Mouse (Mus musculus) spleen, adult 18-20 months (tissue): ENCODE data around the gene Obsl1.

Experiments used
- DNase-seq, 2 experiments: peaks; one replicate each; pipeline ENCODE4 v3.0.0; 2022; ENCODE audit warnings: mixed read lengths in 2 of 2

Gene Obsl1

DNA sequence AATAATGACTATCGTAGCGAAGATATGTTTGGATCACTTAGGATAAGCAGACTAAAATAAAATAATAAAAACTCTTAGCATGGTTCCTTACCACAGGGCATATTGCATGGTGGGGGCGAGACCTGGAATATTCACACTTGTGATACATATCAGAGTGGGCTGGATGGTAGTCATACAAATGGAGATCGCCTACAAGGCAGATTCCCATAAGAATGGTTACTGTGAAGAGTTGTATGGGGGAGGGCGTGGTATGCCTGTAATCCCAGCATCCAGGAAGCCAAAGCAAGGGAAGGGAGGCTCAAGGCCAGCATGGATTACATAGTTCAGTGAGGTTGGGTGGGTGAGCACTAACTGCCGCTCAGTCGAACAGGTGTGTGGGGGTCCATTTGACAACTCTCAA, 25.5 kb downstream of the Obsl1 start:
- no peak for DNase-seq

DNA sequence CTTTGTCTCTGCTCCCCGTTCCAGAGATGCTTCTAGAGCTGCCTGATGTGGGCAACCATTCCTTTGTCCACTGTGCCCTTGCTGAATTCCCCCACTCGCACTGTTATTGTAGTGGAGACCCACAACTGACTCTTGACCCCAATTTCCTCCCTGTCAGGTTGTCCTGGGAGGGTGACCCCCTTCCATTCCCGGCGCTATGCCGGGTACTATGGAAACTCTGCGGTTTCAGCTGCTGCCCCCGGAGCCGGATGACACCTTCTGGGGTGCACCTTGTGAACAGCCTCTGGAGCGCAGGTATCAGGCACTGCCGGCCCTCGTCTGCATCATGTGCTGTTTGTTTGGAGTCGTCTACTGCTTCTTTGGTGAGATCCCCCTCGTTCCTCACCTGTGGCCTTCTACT, 26.2 kb downstream of the Obsl1 start:
- no peak for DNase-seq

DNA sequence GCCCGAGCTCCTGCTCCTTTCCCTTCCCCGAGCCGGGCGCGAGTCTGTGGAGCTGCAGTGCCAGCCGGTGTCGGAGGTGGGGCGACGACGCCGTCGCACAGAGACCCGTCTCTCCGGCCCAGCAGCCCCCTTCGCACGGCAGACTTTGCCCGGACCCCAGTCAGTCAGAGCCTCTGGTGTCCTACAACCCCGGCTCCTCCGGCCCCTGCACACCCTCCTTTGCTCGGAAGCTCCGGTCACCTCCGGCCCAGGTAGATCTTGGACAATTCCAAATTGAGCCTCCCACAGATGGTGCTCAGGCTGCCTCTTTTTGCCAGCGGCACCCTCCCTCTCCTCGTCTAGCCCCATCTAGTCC, 26.6 kb downstream of the Obsl1 start:
- no peak for DNase-seq

DNA sequence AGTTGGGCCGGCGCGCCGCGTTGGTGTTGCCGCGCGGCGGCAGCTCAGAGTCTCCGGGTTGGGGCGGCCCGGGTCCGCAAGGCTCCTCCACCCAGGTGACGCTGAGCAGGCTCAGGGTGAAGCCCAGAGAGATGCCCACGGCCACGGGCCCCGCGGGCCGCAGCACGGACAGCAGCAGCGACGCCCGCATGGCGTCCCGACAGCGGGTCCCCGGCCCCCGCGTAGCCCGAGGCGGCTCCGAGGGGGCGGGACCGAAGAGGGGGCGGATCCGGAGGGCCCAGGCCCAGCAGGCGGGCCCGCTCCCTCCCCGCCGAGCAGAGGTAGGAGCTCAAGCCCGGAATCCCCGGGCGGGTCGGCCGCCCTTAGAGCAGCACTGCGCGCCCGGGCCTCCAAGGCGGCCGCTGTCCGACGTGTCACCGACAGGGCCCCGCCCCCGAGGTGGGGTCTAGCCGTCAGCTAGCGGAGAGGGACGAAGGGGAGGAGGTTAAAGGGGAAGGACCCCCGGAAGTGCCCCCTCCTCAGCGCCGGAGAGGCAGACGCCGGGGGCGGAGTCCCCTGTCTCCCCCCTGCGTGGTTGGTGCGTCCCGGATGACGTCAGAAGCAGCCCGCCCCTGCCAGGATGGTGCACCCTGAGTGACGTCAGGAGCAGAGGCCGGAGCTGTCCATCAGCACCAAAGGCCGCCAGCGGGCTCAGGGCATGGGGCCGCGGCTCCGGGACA, 27.2 kb downstream of the Obsl1 start, which contains the start of the genes Chpf and Tmem198:
Gene Chpf (minus strand): TSS at position 392 of the 719 bp plus-strand sequence.
Gene Tmem198 (plus strand): TSS at position 617 of the 719 bp plus-strand sequence.
- DNase-seq: peak; percentile 94

DNA sequence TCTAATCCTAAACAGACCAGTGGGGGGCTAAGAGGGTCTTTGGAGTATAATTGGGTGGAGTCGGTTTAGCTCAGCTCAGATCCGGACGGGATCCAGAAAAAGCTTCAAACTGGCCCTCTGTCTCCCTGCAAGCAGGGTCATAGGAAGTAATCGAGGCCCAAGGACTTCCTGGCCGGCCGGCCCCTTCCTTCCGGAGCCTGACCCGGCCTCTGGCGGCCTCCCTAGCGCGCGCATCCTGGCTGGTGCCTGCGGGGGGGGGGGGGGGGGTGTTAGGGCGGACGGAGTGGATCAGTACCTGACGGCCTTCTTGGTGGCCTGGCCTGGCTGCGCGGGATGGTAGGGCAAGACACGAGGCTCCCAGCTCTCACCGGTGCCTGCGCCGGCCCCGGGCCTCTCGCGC, 27.8 kb downstream of the Obsl1 start:
- DNase-seq: peak in 1 of 2 experiments; percentile 41

DNA sequence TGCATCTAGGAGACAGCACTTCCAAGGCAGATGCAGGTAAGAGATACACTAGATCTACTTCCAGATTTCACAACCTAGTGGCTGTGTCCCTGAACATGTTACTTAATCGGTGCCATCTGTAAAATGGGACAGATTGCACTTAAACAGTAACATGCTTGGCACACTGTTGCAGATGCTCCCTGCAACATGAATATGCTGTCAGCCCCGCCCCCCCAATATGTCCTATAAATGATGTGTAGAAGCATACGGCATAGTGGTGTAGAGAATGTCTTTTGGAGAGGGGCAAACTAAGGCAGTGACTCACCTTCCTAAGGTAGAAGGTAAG, 28.3 kb downstream of the Obsl1 start:
- no peak for DNase-seq

- peak; percentile 72 to 86 for DNase-seq
Observed at GRCm38 (mm10) chr1:75477264-75477965, 28.8 kb downstream of the Obsl1 start.

GRCm38 (mm10) chr1:75476441-75476840, 29.8 kb downstream of the Obsl1 start:
- DNase-seq: no peak

GRCm38 (mm10) chr1:75469287-75469825, 36.9 kb downstream of the Obsl1 start:
- DNase-seq: no peak

- DNase-seq: peak; percentile 36 to 66
Observed at GRCm38 (mm10) chr1:75467215-75467927, 38.9 kb downstream of the Obsl1 start.

DNA sequence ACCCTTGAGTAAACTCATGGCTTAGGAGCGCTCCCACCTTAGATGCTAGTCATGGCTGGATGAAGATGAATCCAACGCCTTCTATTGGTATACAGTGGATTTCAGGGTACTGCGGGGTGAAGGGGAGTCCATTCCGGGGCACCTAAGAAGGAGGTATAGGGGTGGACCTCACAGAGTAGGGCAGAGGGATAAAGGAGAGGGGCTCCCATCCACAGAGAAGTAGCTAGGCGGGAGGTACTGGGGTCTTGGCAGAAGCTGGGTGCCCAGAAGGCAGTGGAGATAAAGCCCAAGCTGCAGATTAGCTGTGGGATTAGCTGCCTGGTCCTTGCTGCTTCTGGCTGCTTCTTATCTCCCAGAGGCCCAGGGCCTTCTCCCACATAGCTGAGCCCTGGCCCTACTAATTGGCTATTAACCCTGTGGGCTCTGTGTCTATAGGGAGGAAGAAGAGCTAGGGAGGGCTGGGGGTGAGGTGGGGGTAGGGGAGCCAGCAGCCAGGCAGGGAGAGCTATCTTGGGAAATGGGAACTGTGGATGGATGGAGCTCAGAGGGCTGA, 42.5 kb downstream of the Obsl1 start:
- DNase-seq: no peak

- DNase-seq: no peak
Observed at GRCm38 (mm10) chr1:75462636-75463035, 43.6 kb downstream of the Obsl1 start.

- no peak for DNase-seq
Observed at GRCm38 (mm10) chr1:75460297-75460696, 46.0 kb downstream of the Obsl1 start.

- no peak for DNase-seq
Observed at GRCm38 (mm10) chr1:75458789-75459684, 47.2 kb downstream of the Obsl1 start.

DNA sequence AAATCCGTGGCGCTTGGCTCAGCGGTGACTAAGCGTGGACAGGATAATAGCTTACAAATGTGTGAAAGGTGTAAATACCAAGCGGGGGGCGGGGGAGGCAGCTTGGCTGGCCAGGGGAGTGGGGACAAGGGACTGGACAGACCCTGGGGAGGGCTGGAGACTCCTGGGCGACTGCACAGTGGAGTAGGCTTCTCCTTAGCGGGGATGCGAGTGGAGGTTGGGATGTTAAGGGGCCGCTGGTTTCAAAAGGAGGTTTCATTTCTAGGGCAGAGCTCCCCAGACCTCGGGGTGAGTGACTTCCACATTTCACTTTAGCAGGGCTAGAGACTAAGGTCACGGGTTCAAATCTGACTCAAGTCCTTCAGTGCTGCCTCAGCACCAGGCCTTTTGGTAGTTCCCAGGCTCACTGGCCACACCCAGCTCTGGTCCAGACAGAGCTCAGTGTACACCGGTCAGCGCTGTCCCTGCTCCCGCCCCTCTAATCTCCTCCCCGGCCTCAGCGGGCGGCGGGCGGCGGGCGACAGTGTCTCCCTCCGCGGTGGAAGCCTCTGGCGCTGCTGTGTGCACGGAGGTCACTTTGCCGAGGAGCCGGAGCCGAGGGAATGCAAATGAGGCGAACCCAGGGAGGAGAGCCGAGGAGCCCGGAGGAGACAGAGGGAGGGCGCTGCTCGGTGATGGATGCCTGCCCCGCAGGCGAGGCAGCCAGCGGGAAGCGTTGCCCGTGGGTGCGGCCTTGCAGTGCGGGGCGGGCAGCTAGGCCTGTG, 48.0 kb downstream of the Obsl1 start:
- DNase-seq: no peak

DNA sequence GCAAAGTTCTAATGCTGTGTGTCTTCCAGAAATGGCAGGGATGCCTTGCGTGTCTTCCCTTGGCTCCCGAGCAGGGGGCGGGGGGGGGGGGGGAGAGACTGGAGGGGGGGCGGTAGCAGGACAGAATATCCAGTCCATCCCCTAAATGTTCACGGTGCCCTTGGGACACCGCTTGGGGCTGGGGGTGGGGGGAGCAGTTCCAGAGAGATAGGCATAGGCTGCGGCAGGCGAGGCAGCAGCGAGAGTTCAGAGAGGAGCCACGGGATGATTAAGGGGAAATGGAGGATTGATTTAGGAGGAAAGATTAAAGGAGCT, 48.6 kb downstream of the Obsl1 start:
- DNase-seq: no peak

DNA sequence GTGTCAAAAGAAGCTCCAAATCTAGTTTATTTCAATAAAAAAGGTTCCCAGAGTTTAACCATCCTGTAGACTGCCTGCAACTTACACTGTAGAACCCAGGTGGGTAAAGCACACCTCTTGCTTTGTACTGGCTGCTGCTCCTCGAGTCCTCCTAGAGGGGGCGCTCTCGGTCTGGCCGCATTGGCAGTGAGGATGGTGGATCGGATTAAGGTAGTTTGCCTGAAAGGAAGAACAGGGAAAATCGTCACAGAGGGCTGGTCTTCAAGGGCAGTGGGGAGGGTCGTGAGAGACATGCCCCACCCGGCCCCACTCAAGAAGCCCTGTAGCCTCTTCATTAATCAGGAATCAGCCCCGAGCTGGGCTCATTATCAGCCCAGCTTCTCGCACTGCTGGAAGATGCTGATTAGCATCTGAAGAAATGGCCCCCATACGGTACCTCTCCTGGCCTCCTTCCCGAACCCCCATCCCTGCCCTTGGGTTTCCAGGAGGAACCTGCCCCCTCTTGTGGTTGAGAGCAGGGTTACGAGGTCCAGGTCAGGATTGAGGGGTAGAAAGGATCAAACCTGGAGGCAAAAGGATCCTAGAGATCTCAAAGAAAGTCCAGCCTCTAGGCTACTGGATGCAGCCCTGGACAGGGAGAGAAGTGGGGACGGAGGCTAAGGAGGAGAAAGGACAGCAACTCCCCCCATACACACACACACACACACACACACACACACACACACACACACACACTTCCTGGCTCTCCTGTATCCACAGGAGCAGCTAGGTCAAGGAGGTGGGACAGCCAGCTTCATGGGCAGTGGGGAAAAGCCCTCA, 49.3 kb downstream of the Obsl1 start:
- no peak for DNase-seq

GRCm38 (mm10) chr1:75455948-75456347, 50.3 kb downstream of the Obsl1 start:
- no peak for DNase-seq

DNA sequence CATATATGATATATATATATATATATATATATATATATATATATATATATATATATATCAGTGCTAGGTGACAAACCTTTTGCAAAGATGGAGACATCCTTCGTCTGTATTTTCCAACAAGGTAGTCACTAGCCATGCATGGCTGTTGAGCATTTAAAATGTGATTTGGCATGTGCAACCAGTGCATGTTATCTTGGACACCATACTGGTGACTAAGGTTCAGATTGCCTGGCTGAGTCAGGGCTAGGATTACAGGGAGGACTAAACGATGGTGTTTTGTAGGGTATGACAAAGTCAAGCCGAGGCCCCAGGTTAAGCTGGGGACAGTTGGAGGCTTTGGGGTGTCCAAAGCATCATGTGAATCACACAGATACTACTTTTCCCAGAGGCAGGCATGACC, 50.8 kb downstream of the Obsl1 start:
- no peak for DNase-seq

- no peak for DNase-seq
Observed at GRCm38 (mm10) chr1:75451900-75452299, 54.4 kb downstream of the Obsl1 start.
